ENCODE assay signal across 8 mouse cellular contexts in the genomic region with DNA sequence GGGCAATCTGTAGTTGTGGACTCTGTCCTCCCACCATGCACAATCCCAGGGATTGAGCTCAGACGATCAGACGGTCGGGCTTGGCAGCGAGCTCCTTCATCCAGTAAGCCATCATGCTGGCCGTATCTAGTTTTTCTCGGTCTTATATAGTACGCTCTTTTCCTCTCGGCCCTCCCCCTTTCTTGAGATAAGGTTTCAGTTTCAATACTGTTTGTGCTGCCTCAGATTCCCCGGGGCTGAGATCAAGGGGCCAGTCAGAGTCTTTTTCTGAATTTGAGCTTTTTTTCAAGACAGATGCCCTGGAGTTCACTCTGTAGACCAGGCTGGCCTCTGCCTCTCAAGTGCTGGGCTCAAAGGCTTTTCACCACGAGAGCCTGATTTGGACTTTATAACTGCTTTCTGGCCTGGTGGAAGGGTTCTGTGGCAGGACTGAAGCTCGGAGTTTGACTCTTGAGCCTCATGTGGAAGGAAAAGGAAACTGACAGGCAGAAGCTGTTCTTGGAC. TPM values are rescaled to one million over a fixed set of nuclear protein-coding genes. Genes with fewer than 3 reads are reported as not detected.
A peak's percentile ranks its signal among the peaks of the same experiment; 100 is the strongest.
DNase-seq lines count a peak whose midpoint lies in the region; ATAC-seq and TF ChIP-seq lines count a peak whose summit lies in the region.

No protein-coding gene starts in this region.

- no peak for TF ChIP-seq CTCF in cerebellum, adult 2 months (IDR thresholded peaks at IDR 0.05; ENCODE audit: borderline replicate concordance, insufficient read depth, low read depth, low read length)

- 19% methylated on average over 11 of the region's 11 CpGs for WGBS in heart, embryonic 13.5 days
- WGBS in limb, embryonic 10.5 days, result 77% methylated on average over 11 of the region's 11 CpGs
- 81% methylated on average over 11 of the region's 11 CpGs for WGBS in midbrain, embryonic 15.5 days
- 76% methylated on average over 11 of the region's 11 CpGs for WGBS in cerebellum, adult 2 months

- H3K4me2 ChIP-seq in heart, embryonic 13.5 days, result peak overlapping the region; percentile 73
- no peak overlapping the region for H3K4me2 ChIP-seq in midbrain, embryonic 15.5 days

- H3K4me3 ChIP-seq in brown adipose tissue, adult 24 weeks (ENCODE audit: insufficient read depth, low read depth, low read length), result peak overlapping the region; percentile 61
- peak overlapping the region; percentile 35 for H3K4me3 ChIP-seq in heart, embryonic 13.5 days
- H3K4me3 ChIP-seq in limb, embryonic 10.5 days, result no peak overlapping the region
- no peak overlapping the region for H3K4me3 ChIP-seq in midbrain, embryonic 15.5 days
- H3K4me3 ChIP-seq in cerebellum, adult 2 months (replicated peaks; ENCODE audit: insufficient read depth, low read depth, low read length), result no peak overlapping the region

- H3K9ac ChIP-seq in heart, embryonic 13.5 days, result peak overlapping the region; percentile 79
- H3K9ac ChIP-seq in midbrain, embryonic 15.5 days, result no peak overlapping the region

- DNase-seq in CD8-positive naive resting alpha-beta T cell, adult 2 months (ENCODE audit: low read depth in 2 of 2, low spot score in 2 of 2), result peak; percentile 49 to 58
- no peak for DNase-seq in limb, embryonic 10.5 days (ENCODE audit: low spot score)
- peak; percentile 88 for DNase-seq in naive thymus-derived CD4-positive, alpha-beta T cell, adult 2 months (ENCODE audit: low read depth)
- DNase-seq in cerebellum, adult 2 months, result no peak
- no peak for DNase-seq in urinary bladder, postnatal 25 days (ENCODE audit: low spot score)

- ATAC-seq in heart, embryonic 13.5 days (ENCODE audit: extremely low read depth, insufficient number of reproducible peaks, low FRiP score, low TSS enrichment), result no peak
- no peak for ATAC-seq in midbrain, embryonic 15.5 days (replicated peaks)

- H3K27ac ChIP-seq in brown adipose tissue, adult 24 weeks (replicated peaks; ENCODE audit: low read depth, low read length), result peak overlapping the region; percentile 99
- peak overlapping the region; percentile 89 for H3K27ac ChIP-seq in heart, embryonic 13.5 days (replicated peaks)
- H3K27ac ChIP-seq in limb, embryonic 10.5 days, result 0 out of 2 replicates have a peak overlapping the region, but pooled peaks have one; percentile 56
- H3K27ac ChIP-seq in midbrain, embryonic 15.5 days, result no peak overlapping the region
- H3K27ac ChIP-seq in cerebellum, adult 2 months (ENCODE audit: insufficient read depth, low read length), result no peak overlapping the region

- H3K4me1 ChIP-seq in brown adipose tissue, adult 24 weeks (ENCODE audit: control insufficient read depth, insufficient read depth, insufficient read length, low read length), result peaks cover 29% of the 10 kb centered on the region
- H3K4me1 ChIP-seq in heart, embryonic 13.5 days, result peaks cover 81% of the 10 kb centered on the region
- peaks cover 27% of the 10 kb centered on the region for H3K4me1 ChIP-seq in limb, embryonic 10.5 days
- no peaks in the 10 kb centered on the region for H3K4me1 ChIP-seq in midbrain, embryonic 15.5 days
- no peaks in the 10 kb centered on the region; the same call in 1 of the 2 replicates for H3K4me1 ChIP-seq in cerebellum, adult 2 months (ENCODE audit: control insufficient read depth, insufficient read depth, low read length)

- no peak for TF ChIP-seq POLR2A in cerebellum, adult 2 months (IDR thresholded peaks at IDR 0.05; ENCODE audit: borderline replicate concordance, insufficient read depth, low read length)

- H3K9me3 ChIP-seq in heart, embryonic 13.5 days, result no peaks in the 10 kb centered on the region
- H3K9me3 ChIP-seq in limb, embryonic 10.5 days (replicated peaks), result no peaks in the 10 kb centered on the region
- H3K9me3 ChIP-seq in midbrain, embryonic 15.5 days, result no peaks in the 10 kb centered on the region

- no peaks in the 10 kb centered on the region for H3K27me3 ChIP-seq in heart, embryonic 13.5 days (replicated peaks)
- no peaks in the 10 kb centered on the region for H3K27me3 ChIP-seq in limb, embryonic 10.5 days (ENCODE audit: low read depth, poor library complexity, severe bottlenecking)
- no peaks in the 10 kb centered on the region for H3K27me3 ChIP-seq in midbrain, embryonic 15.5 days (replicated peaks)
- no peaks in the 10 kb centered on the region for H3K27me3 ChIP-seq in cerebellum, adult 2 months (ENCODE audit: control insufficient read depth, insufficient read depth, low read length)

- H3K36me3 ChIP-seq in heart, embryonic 13.5 days, result peaks cover 8% of the 10 kb centered on the region; the same call in 1 of the 2 replicates
- peaks cover 9% of the 10 kb centered on the region for H3K36me3 ChIP-seq in limb, embryonic 10.5 days
- H3K36me3 ChIP-seq in midbrain, embryonic 15.5 days (replicated peaks), result no peaks in the 10 kb centered on the region

RNA-seq across cellular contexts. Expression of a gene that starts 36.5 kb away (rescaled TPM):
- polyA plus RNA-seq in brown adipose tissue, adult 24 weeks (2012; ENCODE audit: insufficient read depth, insufficient read length, missing spikeins), result 7.5 and 9.3 TPM in 2 replicates
- polyA plus RNA-seq in heart, embryonic 13.5 days (2015; fragmentation: Nextera tagmentation; extraction: Ambion mirVana), result 11.5 and 11.9 TPM in 2 replicates
- polyA plus RNA-seq in limb, embryonic 10.5 days (2016; fragmentation: Nextera tagmentation; extraction: Ambion mirVana), result 9.8 and 10.8 TPM in 2 replicates
- 6.8 and 6.9 TPM in 2 replicates for polyA plus RNA-seq in midbrain, embryonic 15.5 days (2015; fragmentation: Nextera tagmentation; extraction: Ambion mirVana)
- polyA plus RNA-seq in cerebellum, adult 2 months (2012; rRNA removed), result 3.5 and 4.0 TPM in 2 replicates

RNA-seq across cellular contexts. Expression of a gene that starts 36.7 kb away (rescaled TPM):
- polyA plus RNA-seq in brown adipose tissue, adult 24 weeks (2012; ENCODE audit: insufficient read depth, insufficient read length, missing spikeins), result 42.7 and 44.0 TPM in 2 replicates
- polyA plus RNA-seq in heart, embryonic 13.5 days (2015; fragmentation: Nextera tagmentation; extraction: Ambion mirVana), result 39.6 and 41.2 TPM in 2 replicates
- polyA plus RNA-seq in limb, embryonic 10.5 days (2016; fragmentation: Nextera tagmentation; extraction: Ambion mirVana), result 47.3 and 64.3 TPM in 2 replicates
- polyA plus RNA-seq in midbrain, embryonic 15.5 days (2015; fragmentation: Nextera tagmentation; extraction: Ambion mirVana), result 49.5 and 53.2 TPM in 2 replicates
- 25.6 and 28.9 TPM in 2 replicates for polyA plus RNA-seq in cerebellum, adult 2 months (2012; rRNA removed)

Comparison
In these comparisons a context has a peak if more than half of its experiments do, and no peak if none do; other contexts are left out.
1. DNase-seq: peak in CD8-positive naive resting alpha-beta T cell, adult 2 months (2 of 2) and naive thymus-derived CD4-positive, alpha-beta T cell, adult 2 months (single experiment); none in limb, embryonic 10.5 days (single experiment), cerebellum, adult 2 months (0 of 2) and urinary bladder, postnatal 25 days (single experiment).
2. H3K27ac ChIP-seq: peak in brown adipose tissue, adult 24 weeks (single experiment), heart, embryonic 13.5 days (single experiment) and limb, embryonic 10.5 days (single experiment); none in midbrain, embryonic 15.5 days (single experiment) and cerebellum, adult 2 months (single experiment).
3. H3K4me3 ChIP-seq: peak in brown adipose tissue, adult 24 weeks (single experiment) and heart, embryonic 13.5 days (single experiment); none in limb, embryonic 10.5 days (single experiment), midbrain, embryonic 15.5 days (single experiment) and cerebellum, adult 2 months (single experiment).